Mouse (Mus musculus) left cerebral cortex, adult 8-10 months (tissue): Measurements from ENCODE around the gene Map4k4. TPM values are rescaled to one million over a fixed set of nuclear protein-coding genes. Genes with fewer than 3 reads are reported as not detected.

Source experiments
- DNase-seq, 2 experiments: peaks; one replicate each; pipeline ENCODE4 v3.0.0; 2022; ENCODE audit warnings: low spot score in 2 of 2
- total RNA-seq, 4 experiments: library from RNA; stranded (reverse); gene quantifications; 2 replicates each; pipeline ENCODE4 v1.2.4; 2022

Map4k4 gene
- total RNA-seq, 4 experiments from 2014 or later, result 101 to 109 (median 108) TPM

DNA sequence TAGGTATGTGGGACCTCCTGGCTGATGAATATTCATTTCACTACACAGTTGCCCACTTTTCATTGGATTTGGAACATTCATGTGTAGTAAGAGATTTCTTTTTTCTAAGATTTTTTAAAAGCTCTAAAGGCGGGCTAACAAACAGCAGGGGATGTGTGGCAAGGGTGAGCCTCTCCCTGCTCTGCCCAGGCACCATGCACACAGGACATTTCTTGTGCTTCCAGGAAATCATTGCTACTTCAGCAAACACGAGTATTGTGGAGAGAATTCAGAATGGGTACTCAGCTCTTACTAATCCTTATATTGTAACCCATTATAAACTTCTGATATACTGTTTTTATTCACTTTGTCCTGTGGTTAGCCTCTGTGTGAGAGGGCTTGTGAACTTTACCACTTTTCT is 94.9 kb downstream of the Map4k4 start:
- DNase-seq, result no peak

- no peak for DNase-seq
These were observed 99.8 kb downstream of the Map4k4 start for GRCm38 (mm10) chr1:40000476-40000875.

DNA sequence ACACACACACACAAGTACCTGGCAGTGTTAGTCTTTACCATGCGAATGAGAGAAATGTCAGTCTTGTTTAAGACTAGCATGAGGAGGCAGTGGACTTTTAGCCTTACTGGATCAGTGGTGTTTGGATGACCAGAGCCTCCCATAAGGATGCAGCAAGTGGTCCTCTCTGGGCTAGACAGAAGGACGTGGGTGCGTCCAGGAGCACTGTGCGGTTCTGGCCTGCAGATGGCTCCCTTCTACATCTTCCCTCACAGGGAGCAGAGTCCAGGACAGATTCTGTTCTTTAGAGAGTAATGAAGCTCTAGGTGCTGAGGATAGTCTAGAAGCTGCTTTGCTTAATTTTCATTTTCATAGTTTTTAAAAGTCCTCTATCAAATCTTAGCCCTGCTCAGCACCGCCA is 100.2 kb downstream of the Map4k4 start:
- DNase-seq, result no peak

DNA sequence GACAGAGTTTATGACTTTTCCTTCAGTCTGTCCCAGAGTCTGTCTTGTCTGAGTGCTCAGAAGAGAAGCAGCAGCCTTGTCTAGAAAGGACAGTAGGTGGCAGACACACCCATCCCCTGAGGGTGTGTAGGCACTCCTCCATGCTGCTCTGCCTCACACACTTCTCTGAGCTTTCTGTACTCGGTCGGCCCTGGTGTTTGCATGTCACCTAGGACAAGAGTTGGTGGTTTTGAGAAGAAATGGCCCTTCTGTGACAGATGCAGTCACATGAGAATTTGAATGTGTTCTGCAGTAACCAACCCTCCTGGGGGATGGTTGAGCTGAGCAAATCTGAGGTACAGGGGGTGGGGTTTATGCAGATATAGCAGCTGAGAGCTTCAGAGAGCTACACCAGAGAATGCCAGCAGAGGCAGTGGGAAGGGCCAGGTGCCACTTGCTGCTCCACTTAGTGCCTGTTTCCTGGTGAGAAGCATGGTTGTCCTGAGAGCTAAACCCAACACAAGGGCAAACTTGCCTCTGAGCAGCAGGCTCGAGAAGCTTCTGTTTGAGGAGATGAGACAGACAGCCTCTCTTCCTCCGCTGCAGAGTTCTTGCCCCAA is 101.5 kb downstream of the Map4k4 start:
- no peak for DNase-seq

DNA sequence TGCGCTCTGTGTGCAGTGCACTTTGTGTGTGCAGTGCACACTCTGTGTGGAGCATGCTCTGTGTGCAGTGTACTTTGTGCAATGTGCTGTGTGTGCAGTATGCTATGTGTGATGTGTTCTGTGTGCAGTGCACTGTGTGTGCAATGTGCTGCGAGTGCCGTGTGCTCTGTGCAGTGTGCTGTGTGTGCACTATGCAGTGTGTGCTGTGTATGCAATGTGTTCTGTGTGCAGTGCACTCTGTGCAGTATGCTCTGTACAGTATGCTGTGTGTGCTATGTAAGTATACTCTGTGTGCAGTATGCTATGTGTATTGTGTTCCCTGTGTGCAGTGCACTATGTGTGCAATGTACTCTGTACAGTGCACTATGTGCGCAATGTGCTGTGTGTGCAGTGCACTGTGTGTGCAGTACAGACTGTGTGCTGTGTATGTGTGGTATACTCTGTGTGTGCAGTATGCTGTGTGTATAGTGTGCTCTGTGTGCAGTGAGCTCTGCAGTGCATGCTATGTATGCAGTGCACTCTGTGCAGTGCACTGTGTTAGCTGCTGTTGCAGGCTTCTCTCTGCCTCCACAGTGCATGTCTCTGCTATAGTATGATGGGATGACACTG is 105.4 kb downstream of the Map4k4 start:
- no peak for DNase-seq

- DNase-seq, result no peak
These were observed 107.3 kb downstream of the Map4k4 start for GRCm38 (mm10) chr1:40007962-40008471.

- no peak for DNase-seq
These were observed 112.0 kb downstream of the Map4k4 start for GRCm38 (mm10) chr1:40012696-40013095.

DNA sequence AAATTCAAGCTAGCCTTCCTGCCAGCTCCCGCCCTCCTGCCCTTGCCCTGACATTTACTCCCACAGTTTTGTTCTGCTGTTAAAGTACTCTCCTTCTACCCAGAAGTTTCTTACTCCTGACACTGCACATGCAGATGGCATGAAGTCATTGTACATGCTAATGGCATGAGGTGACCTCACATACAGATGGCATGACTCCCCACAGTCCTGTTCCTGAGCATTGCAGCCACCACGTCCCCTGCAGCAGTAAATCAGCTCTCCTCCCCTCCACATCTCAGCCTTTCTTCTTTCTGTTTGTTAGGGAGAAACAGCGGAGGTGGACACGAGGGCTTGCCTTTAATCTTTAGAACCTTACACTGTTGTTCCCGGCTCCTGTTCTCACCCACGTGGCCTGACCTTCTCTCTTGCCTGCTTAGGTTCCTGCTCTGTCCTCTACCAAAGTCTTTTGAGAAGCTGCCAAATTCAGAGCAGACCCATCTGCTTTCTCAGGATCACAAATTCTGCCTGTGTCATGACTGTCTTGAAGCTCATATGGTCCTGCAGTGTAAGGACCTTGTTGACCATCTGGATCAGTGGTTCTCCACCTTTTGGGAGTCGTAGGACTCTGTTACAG is 114.5 kb downstream of the Map4k4 start:
- DNase-seq, result no peak

DNA sequence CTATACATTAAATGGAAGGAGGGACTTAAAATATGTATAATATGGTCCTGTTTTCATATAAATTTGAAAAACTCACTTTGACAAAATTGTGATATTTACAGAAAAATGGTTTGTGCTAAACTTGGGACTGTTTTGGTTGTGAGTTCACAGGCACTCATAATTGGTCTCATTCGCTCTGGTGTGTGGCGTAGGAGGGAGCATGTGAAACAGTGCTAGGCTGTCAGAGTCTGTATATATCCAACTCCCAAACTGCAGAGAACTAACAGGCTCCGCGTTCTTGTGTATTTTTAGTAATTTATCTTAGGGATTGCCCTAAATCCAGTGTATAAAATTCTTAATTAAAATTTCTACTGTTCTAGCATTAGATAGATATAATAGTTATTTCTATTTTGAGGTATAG is 120.9 kb downstream of the Map4k4 start:
- no peak for DNase-seq

GRCm38 (mm10) chr1:40022472-40023135 is 121.9 kb downstream of the Map4k4 start:
- no peak for DNase-seq

GRCm38 (mm10) chr1:40023206-40023605 is 122.5 kb downstream of the Map4k4 start:
- no peak for DNase-seq

- DNase-seq, result no peak
These were observed 123.0 kb downstream of the Map4k4 start for GRCm38 (mm10) chr1:40023748-40024147.

DNA sequence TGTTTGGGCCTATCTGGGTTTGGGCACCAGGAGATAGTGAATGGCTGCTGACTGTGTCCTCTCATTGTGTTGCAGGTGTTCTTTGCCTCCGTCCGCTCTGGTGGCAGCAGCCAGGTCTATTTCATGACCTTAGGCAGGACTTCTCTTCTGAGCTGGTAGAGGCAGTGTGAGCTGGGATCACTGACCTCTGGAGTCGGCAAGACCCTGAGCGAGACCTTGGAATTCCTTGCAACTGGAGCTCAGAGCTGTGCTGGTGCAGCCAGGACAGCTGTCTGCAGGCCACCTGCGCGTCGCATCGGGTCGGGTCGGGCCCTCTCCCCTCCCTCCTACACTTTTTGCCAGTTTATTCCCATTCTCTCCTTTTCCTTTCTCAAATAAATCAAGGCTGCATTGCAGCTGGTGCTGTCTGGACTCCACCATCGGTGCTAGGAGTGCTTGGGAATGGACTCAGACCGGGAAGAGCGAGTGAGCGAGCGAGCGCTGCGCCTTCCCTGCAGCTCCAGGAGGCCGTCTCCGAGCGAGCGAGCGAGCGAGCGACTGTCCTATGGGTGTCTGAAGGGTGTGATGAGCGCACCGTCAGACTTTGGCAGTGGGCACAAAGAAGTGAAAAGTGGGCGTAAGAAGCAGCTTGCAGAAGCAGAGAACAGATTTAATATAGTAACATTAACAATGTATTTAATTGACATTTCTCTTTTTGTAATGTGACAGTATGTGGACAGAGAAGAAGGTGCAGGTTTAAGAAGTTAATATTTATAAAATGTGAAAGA is 124.0 kb downstream of the Map4k4 start:
- peak in 1 of 2 experiments; percentile 57 for DNase-seq

DNA sequence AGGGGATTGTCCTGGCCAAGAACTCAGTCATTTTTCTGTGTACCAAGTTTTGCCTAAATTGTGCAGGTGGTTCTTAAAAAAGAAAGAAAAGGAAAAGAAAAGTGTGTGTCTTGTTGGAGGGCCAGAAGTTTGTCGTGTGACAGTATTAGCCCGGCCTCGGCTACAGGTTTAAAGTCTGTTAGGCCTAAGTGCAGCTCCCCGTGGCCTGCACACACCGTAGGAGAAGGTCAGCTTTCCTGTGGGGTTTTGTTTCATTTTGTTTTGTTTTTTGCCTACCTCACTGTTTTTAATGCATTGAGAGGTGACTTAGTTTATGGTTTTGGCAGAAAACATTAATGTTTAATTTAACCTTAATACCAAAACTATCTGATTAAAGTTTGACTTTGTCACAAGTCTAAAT is 124.7 kb downstream of the Map4k4 start:
- no peak for DNase-seq

DNA sequence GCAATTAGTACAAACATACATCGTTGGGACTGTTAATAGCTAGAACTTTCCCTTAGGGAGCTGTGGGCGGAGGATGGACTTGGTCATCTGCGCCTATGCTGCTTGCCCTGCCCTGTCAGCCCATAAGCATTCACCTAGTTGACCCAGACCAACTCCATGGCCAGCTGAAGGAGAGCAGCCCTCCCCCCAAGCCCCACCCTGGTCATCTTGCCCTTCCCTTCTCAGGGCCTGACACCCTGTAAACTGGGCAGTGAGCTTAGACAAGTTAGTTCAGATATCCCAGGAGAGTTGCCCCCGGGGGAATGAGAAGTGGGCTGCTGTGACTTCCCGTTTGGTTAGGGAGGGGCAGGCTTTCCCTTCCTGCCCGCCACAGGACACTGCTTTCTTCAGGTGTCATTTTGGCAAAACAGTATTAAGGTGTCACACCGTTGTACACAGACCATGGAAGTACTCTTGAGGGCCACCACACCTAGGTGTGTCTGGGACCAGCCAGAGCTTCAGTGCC is 126.5 kb downstream of the Map4k4 start:
- no peak for DNase-seq

DNA sequence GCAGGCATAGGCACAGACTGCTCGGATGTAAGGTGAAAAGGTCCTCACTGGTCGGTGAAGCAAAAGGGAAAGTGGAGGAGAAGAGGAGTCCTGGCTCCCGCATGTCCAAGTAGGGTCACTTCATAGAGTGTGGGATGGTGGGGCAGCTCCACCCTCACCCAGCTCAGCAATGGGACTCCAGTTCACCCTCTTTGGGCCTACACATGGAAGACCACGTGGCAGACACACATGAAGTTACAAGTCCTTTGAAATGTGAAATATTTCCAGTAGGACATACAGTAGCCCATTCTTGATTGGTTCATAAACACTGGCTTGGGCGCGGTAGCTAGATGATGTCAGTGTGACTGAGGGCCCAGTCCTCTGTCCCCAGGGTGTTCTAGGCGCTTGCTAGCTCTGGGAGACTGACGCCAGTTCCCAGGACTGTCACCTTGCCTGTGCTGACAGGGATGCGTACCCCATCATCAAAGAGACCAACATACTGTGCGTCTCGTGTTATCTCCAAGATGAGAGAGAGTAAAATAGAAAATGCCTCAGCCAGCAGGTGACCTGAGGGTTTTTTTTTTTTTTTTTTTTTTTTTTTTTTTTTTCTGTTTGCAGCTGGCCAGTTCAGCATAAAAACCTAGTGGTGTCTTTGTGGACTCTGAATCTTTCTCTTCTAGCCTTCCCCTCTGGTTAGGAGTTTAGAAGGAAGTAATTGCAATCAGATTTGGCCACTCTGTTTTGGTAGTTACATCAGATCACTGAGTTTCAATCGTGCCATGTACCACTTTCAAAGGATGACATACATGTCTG is 127.7 kb downstream of the Map4k4 start:
- no peak for DNase-seq

DNA sequence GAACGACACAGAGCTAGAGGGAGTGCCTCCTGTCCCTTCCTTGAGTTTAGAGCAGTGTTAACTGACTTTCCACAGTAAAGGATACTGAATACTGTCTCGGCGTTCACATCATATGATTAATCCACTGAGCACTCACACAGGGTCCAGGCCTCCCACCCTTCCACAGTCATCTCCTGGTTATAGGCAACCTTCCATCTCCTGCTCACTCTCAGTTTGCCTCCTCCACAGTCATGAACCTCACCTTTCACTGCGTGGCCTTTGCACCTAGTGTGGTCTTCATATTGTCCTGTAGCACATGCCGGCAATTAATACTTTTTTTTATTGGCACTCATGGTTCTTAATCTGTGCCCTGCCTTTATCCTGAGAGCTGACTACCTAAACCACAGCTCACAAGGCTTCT is 128.9 kb downstream of the Map4k4 start:
- DNase-seq, result no peak

- DNase-seq, result no peak
These were observed 129.7 kb downstream of the Map4k4 start for GRCm38 (mm10) chr1:40030287-40030975.

- no peak for DNase-seq
These were observed 130.3 kb downstream of the Map4k4 start for GRCm38 (mm10) chr1:40030976-40031356.

DNA sequence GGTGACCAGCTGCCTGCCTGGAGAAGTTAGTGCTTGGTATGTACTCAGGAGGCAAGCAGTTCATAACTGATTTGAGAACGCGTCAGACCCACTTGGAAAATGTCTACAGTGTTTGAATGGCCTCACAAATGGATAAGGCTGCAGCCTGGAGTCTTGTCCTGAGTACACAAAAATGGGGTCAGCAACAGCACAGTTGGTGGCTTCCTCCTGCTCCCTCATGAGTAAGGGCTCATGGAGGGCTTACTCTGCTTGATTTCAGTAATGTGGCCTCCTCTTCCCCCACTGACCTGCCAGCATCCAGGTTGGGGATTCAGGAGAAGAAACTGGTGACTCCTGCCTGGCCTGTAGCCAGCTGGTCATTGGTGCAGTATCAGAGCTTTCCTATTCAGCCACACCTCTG is 130.9 kb downstream of the Map4k4 start:
- DNase-seq, result no peak
